Mouse (Mus musculus): ENCODE results near the gene Radil.

Radil gene

DNA sequence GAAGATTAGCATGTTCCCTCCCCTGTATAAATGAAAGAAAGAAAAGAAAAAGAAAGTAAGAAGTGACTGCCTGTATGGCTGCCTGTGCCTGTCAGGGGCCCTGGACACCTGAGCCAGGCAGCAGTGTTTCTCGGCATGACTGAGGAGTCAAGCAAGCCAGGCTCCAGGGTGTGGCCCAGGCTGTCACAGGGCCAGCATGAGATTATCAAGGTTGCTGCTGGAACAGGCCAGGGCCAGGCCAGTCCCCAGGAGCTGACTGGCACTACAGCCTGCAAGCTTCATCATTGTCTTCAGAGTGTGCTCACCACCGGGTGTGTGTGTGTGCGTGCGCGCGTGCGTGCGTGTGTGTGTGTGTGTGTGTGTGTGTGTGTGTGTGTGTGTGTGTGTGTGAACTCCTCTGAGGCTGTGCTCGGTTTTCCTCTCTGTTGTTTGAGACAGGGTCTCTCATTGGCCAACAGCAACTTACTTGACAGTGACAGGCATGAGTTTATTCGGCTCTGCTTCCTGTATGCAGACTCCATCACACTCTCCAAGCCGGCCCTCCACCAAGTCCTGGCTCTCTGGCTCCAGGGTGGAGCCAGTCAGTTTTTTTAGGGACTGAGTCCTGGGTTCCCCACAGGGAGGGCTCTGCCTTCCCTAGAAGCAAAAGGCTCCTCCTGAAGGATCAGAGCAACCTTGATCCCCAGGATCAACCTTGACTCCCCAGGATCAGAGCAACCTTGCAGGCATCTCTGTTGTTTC is 105.9 kb downstream of the Radil start:
- DNase-seq: no peak

DNA sequence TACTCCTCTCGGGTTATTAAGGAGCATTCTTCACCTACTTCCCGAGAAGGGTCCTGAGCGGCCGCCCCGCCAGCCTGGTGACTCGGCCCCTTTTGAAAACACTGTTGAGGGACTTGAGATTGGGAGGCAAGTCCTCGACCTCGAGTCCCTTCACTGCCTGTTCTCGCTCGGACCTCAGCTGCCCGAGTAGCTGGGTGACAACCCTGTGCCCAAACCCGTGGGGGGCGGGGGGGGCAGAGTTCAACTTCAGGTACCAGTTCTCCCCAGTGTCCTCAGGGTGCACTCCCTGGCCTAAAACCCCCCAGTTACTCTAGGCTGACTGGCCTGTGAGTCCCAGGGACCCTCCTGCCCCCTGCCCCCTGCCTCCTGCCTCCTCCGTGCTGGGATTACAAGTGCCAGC is 106.9 kb downstream of the Radil start:
- DNase-seq: no peak

DNA sequence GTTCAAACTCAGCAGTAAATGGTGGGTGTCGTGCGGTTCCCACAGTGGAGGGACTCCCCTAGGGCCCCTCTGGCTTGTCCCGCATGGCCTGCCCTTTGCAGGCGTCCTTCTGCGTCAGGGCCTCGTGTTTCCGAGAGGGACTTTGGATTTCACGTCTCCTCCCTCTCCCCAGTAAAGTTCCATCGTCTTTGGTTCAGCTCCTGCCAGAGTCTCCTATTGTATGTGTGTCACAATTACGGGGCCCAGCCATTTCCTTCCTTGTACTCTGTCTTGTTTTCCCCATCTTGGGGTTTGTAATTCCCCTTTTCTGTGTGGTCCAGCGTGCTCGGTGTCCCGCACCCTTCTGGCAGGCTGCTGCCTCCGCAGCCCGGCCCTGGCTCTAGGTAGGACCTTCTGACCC is 107.4 kb downstream of the Radil start:
- DNase-seq: peak; percentile 42

DNA sequence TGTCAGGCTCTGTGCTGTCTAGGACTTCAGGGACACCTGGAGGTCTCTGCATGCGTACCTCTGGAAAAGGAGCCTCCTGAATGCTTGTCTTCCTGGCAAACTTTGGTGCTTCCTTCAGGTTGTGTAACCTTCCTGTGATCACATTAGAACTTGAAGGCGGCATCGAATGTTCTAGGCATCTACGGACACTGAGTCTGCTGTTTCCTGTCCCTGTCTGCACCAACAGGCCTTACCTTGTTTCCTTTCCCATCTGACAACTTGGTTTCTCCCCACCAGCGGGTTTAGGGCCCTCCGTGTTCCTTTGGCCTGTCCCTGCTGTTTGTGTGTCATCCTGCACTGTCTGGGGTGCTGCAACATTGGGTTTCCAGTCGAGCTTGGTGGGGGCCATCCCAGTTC is 108.9 kb downstream of the Radil start:
- no peak for DNase-seq

DNA sequence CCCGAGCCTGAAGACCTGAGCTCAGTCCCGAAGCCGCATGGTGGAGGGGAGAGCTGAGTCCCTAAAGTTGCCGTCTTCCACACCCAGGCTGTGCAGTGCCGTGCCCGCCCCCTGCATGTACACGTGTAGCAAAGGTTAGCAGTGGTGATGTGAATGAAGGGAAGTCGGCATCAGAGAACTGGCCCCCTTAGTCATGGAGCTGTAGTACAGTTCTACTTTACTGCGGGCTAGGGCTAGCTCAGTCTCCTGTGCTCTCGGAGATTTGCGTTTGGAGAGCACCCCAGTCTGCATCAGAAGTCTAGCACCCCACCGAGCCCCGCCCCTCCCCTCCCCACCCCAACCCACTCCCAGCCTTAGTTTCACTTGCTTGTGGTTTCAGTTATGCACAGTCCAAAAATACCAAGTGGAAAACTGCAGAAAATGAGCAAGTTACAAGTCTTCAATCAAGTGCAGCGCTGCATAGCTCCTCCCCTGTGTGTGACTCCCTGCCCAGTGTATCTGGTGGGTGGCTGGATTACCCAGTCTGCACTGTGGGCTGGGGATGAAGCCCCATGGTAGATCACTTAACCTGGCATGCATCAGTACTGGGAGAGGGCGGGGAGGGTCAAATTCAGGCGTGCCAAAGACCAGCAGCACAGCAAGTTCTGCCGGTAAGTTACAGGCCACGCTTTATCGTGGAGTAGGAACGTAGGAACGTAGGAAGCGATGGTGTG is 109.4 kb downstream of the Radil start:
- peak; percentile 54 for DNase-seq

DNA sequence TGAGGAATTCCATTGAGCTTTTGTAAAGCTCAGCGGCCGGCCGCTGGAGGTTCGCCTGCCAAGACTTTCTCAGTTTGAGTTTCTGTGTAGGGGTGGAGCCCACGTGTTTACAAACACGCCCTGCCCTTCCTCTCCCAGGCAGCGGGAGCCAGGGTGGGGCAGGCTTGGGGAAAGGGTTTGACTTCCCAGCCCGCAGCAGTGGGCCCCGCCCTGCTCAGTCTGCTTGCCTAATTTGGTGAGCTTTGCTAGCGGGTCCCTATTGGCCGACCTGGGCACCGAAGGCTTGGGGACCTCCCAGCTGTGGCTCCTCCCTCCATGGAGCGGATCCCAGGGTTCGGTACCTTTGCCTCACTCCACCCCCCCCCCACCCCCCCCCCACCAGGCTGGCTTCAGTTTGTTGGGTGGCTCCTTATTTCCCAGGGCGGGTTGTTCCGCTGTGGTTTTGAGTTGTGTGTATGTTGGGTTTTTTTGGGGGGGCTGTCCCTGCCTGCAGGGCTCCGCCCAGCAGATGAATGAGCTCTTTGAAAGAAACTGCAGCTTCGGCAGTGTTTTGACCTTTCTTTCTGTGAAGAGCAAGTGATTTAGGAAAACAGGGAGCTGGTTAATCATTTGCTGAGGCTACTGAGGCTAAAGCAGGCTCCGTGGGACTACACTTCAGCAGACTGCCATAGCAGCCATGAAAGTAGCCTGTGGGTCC is 110.3 kb downstream of the Radil start:
- peak; percentile 99 for DNase-seq

DNA sequence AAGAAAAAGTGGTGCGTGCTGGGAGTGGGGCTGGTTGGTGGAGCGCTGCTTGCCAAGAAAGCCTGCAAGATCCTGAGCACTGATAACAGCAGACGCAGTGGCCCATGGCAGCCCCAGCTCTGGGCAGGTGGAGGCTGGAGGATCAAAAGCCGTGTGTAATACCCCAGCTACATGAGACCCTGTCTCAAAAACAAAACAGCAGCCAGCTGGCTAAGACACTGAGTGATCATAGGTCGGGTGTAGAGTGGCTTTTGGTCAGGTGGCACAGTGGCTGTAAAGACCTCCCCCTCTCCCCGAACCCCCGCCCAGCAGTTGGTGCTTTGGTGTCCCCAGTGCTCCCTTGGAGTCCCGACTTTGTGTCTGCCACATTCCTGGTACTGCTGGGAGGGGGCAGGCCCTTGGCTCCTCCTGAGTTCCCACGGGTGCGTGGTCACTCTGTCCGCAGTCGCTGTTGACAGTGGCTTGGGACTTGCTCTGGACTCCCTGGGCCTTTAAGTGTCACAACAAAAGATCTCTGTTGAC is 110.9 kb downstream of the Radil start:
- DNase-seq: no peak

DNA sequence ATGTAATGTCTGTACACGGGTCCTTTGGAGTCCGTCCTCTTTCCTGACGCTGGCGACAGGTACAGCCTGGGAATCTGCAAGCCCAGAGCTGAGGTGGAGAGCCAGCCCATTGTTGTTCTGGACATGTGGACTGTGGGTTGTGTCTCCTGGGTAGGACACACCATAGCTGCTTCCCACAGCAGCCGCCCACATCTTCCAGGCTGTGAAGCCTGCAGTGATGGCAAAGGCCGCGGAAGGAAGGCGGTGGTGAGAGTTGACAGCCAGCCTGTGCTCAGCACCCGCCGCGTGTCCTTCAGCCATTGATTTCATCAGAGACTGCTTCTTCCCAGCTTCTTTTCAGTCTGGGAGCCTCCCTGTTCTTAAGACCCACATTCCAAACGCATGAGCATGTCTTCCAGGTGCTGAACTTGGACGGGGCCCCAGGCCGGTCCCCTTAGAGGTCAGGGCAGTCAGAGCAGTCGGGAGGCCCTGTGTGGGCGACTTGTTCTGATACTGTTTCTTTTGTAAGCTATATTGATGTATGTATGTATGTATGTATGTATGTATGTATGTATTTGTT is 112.4 kb downstream of the Radil start:
- no peak for DNase-seq

DNA sequence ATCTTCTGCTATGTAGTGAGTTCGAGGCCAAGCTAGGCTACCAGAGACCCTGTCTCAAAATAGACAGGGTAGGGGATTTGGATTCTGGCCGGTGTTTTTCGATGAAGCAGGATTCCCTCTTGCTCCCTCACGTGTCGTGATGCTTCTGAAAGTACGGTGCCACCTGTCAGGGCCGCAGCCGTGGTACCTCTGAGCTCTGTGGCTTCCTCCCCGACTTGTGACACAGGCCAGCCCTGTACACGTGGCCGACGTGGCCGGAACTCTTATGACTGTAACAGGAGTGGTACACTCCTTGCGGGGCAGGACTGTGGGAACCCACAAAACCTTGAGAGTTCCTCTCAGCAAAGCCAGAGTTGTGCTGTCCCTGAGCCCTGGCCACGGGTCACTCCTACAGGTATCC is 115.2 kb downstream of the Radil start:
- DNase-seq: no peak
